Mouse (Mus musculus): ENCODE data around the gene Shtn1. TPM values are rescaled to one million over a fixed set of nuclear protein-coding genes. Genes with fewer than 3 reads are reported as not detected.
A peak's percentile ranks its signal among the peaks of the same experiment; 100 is the strongest.

Shtn1 gene
- polyA plus RNA-seq, 1 experiment from 2014 or later, result 6.2 TPM

GRCm38 (mm10) chr19:58942841-58943828, 132.8 kb downstream of the Shtn1 start, which contains the start of the genes Eno4 and Hspa12a:
Gene Eno4, plus strand, starts transcription at chr19:58943425.
Gene Hspa12a, minus strand, starts transcription at chr19:58943654.
- H3K36me3 ChIP-seq (ENCODE audit: control insufficient read depth, insufficient read depth, low read length), result no peaks in the 10 kb centered on the region
- peak within 1 kb of the TSS; percentile 87 for H3K9ac ChIP-seq (ENCODE audit: low read length)
- H3K27ac ChIP-seq (ENCODE audit: low read depth, low read length), result 0 out of 2 replicates have a peak within 1 kb of the TSS, but pooled peaks have one; percentile 27
- no peaks in the 10 kb centered on the region for H3K27me3 ChIP-seq (ENCODE audit: control insufficient read depth, insufficient read depth, low read length)
- DNase-seq (ENCODE audit: low spot score) (peak; percentile 97), ATAC-seq (replicated peaks; ENCODE audit: low FRiP score) (peak; percentile 96)
- H3K4me3 ChIP-seq (ENCODE audit: low read depth, low read length), result peak within 1 kb of the TSS; percentile 48
- no peaks in the 10 kb centered on the region for H3K9me3 ChIP-seq (ENCODE audit: control insufficient read depth, low read length)
- WGBS, result 0% methylated on average over 65 of the region's 65 CpGs
- H3K4me2 ChIP-seq (ENCODE audit: low read depth, low read length, severe bottlenecking), result peak within 1 kb of the TSS; percentile 93
- H3K4me1 ChIP-seq (replicated peaks; ENCODE audit: control insufficient read depth, insufficient read depth, low read length), result peaks cover 7% of the 10 kb centered on the region; the same call in 1 of the 2 replicates

GRCm38 (mm10) chr19:58933062-58933461, 142.8 kb downstream of the Shtn1 start:
- Histone ChIP-seq H3K4me2 (ENCODE audit: low read depth, low read length, severe bottlenecking) (peak overlapping the region; percentile 31; the same call in 1 of the 2 replicates), H3K27me3 (ENCODE audit: control insufficient read depth, insufficient read depth, low read length) (peaks cover 36% of the 10 kb centered on the region), H3K36me3 (ENCODE audit: control insufficient read depth, insufficient read depth, low read length) (no peaks in the 10 kb centered on the region), H3K27ac (ENCODE audit: low read depth, low read length) (no peak overlapping the region), H3K4me3 (ENCODE audit: low read depth, low read length) (no peak overlapping the region), H3K4me1 (replicated peaks; ENCODE audit: control insufficient read depth, insufficient read depth, low read length) (peaks cover 35% of the 10 kb centered on the region), H3K9me3 (ENCODE audit: control insufficient read depth, low read length) (no peaks in the 10 kb centered on the region), H3K9ac (ENCODE audit: low read length) (no peak overlapping the region)
- no peak for DNase-seq (ENCODE audit: low spot score)
- 3% methylated on average over 4 of the region's 4 CpGs for WGBS
- ATAC-seq (replicated peaks; ENCODE audit: low FRiP score), result no peak

DNA sequence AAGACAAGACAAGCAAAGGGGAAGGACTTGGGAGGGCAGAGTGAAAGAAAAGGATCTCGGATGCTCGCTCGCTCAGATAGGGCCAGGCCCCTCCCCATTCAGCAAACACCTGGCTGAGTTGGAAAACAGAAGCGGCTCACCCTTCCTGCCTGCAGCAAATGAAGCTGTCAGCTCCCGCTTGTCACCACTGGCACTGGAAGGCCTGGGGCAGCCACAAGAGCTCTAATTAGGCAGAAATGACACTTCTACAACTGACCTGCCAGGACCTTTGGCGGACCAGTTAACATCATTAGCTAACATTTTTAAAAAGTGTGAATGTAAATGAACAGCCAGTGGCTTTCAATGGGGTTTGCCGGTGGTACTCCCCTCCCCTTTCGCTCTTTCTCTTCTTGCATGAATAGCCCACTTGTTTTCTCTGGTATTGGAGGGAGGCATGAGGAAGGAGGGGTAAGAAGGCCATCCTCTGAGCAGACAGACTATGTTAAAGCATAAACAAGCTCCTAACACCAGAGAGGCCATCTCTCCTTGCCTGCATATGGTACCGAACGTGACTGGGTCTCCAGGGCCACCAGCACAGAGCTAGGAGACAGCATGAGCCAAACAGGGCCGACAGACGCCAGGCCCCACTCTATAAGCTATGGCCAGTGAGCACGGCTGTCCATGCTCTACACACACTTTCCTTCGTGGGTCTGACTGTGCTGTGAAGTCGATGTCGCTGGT, 144.7 kb downstream of the Shtn1 start:
- Histone ChIP-seq H3K4me2 (ENCODE audit: low read depth, low read length, severe bottlenecking) (peak overlapping the region; percentile 15; the same call in 1 of the 2 replicates), H3K9ac (ENCODE audit: low read length) (peak overlapping the region; percentile 37; the same call in 1 of the 2 replicates), H3K4me1 (replicated peaks; ENCODE audit: control insufficient read depth, insufficient read depth, low read length) (peaks cover 28% of the 10 kb centered on the region), H3K4me3 (ENCODE audit: low read depth, low read length) (no peak overlapping the region; the same call in 1 of the 2 replicates), H3K27ac (ENCODE audit: low read depth, low read length) (peak overlapping the region; percentile 47; the same call in 1 of the 2 replicates), H3K27me3 (ENCODE audit: control insufficient read depth, insufficient read depth, low read length) (peaks cover 36% of the 10 kb centered on the region), H3K36me3 (ENCODE audit: control insufficient read depth, insufficient read depth, low read length) (no peaks in the 10 kb centered on the region), H3K9me3 (ENCODE audit: control insufficient read depth, low read length) (no peaks in the 10 kb centered on the region)
- DNase-seq (ENCODE audit: low spot score) (peak; percentile 78), ATAC-seq (replicated peaks; ENCODE audit: low FRiP score) (peak; percentile 84)
- WGBS, result 6% methylated on average over 16 of the region's 16 CpGs

Other genes with a start within 250 kb of the Shtn1 start
- 0.98 and 1.9 TPM in 2 replicates for gene Eno4, start 132.7 kb downstream of the Shtn1 start, polyA plus RNA-seq (2014; fragmentation: Nextera tagmentation; extraction: Ambion mirVana)
- gene Hspa12a, start 132.4 kb downstream of the Shtn1 start, polyA plus RNA-seq (2014; fragmentation: Nextera tagmentation; extraction: Ambion mirVana), result 6.5 and 7.4 TPM in 2 replicates
- gene Vax1, start 94.0 kb upstream of the Shtn1 start, polyA plus RNA-seq (2014; fragmentation: Nextera tagmentation; extraction: Ambion mirVana), result 5.8 and 6.0 TPM in 2 replicates
- not detected in 2 replicates for gene Kcnk18, start 143.1 kb upstream of the Shtn1 start, polyA plus RNA-seq (2014; fragmentation: Nextera tagmentation; extraction: Ambion mirVana)
- 19.3 and 19.7 TPM in 2 replicates for gene Slc18a2, start 184.8 kb upstream of the Shtn1 start, polyA plus RNA-seq (2014; fragmentation: Nextera tagmentation; extraction: Ambion mirVana)
- 9.5 and 13.5 TPM in 2 replicates for gene Rps12-ps3, start 246.2 kb upstream of the Shtn1 start, polyA plus RNA-seq (2014; fragmentation: Nextera tagmentation; extraction: Ambion mirVana)